Mouse (Mus musculus) lung, adult 2 months (tissue): ENCODE results near the gene Trim47. TPM values are rescaled to one million over a fixed set of nuclear protein-coding genes. Genes with fewer than 3 reads are reported as not detected.

ENCODE experiments used
- DNase-seq: peaks from one replicate; pipeline ENCODE4 v3.0.0; 2022
- H3K4me1 ChIP-seq: fragments of 200-500 bp; 2 replicates; pipeline ENCODE4 v1.6.1; 2011; ENCODE audit warnings: low read length; ENCODE audit not compliant: control insufficient read depth, insufficient read depth
- H3K4me3 ChIP-seq: fragments of 200-500 bp; replicated peaks from 2 replicates; pipeline ENCODE3; 2011; ENCODE audit warnings: low read depth, mild to moderate bottlenecking, control low read depth, low read length; ENCODE audit errors: extremely low read depth
- CTCF ChIP-seq: fragments of 200-500 bp; IDR thresholded peaks from 2 replicates; pipeline ENCODE4 v1.5.1; 2011; ENCODE audit warnings: mild to moderate bottlenecking, low read length, control low read depth; ENCODE audit not compliant: insufficient read depth
- POLR2A ChIP-seq: fragments of 200-500 bp; IDR thresholded peaks from 2 replicates; pipeline ENCODE4 v1.6.1; 2011; ENCODE audit warnings: low read depth, mild to moderate bottlenecking, control low read depth, low read length, borderline replicate concordance; ENCODE audit errors: extremely low read depth
- WGBS: fragments of 180-500 bp; shearing (Covaris S2); methylation state at CpG from one replicate; pipeline ENCODE4 v1.1.7; 2018; 5-methylcytosine and 5-hydroxymethylcytosine counted together
- polyA plus RNA-seq: library from polyadenylated mRNA; depleted of rRNA; stranded (reverse); fragments of >200 nt; gene quantifications from 2 replicates; pipeline ENCODE4 v1.2.3, GENCODE M21; 2012

The Trim47 gene
- polyA plus RNA-seq, 1 experiment = 44.6 TPM

DNA sequence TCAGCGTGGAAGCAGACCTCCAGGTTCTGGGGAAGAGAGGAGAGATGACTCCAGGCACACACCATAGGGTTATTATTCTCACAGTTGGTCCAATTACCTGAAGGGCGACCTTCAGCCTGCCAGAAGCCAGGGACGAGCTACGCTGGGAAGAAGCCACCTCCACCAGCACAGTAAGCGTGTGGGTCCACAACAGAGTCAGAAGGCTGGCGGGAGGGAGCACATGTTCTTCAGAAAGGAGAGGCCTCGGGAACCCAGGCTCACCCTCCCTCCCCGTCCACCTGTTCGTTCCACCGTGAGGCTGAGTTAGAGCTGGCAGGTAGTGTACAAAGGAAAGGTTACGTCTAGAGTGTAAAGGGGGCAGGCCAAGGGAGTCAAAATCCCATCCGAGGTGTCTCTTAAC, 61.7 kb downstream of the Trim47 start:
- TF ChIP-seq POLR2A = no peak
- no peak for TF ChIP-seq CTCF
- Histone ChIP-seq H3K4me1 (no peaks in the 10 kb centered on the region), H3K4me3 (no peak overlapping the region)
- no peak for DNase-seq
- 86% methylated on average over 12 of the region's 12 CpGs for WGBS

DNA sequence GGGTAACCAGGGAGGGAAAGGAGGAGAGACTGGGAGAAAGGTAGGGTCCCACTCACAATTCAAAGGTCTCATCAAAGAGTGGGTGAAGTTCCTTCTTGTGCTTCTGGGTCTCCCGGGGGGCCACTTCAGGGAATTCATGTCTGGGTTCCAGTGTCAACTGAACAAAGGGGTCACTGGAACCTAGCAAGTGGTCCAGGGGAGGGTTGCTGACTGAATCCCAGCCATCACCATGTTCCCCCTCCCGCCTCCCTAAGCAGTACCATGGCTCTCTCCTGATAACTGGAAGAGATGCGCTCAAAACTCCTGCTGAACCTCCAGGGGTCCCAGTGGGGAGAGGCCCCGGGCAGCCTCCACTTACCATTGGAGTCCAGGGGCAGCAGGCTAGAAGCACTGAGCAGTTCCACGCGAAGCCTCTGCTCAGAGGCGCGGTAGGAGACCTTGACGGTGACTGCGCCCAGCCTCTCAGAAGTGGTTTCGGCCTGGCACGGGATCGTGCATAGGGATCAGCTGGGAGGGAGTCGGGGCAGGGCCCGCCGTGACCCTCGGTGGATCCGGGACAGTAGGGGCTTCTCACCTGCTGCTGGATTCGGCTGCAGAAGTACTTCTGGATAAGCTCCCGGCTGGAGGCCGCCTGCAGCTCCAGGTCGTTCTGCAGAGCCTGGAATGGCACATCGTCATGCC, 62.7 kb downstream of the Trim47 start:
- TF ChIP-seq POLR2A = no peak
- TF ChIP-seq CTCF = no peak
- Histone ChIP-seq H3K4me3 (no peak overlapping the region), H3K4me1 (no peaks in the 10 kb centered on the region; the same call in 1 of the 2 replicates)
- no peak for DNase-seq
- 69% methylated on average over 23 of the region's 23 CpGs for whole genome bisulfite sequencing

DNA sequence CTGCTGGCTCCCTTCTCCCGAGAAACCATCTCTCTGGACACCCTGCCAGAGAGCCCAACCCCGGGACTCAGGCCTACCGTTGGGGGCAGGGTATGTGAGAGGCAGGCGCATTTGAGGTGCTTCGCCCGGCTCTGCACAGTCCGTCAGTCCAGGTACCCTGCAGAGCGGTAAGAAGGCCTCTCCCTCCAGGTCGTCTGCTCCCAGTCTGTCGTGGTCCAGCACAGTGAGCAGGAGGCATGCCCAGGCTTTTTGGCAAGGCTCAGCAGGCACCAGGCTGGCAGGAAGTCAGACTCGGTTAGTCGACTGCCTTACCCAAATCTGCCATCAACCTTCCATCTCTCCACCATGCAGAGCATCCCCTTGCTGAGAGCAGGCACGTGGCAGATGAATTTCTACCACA, 63.4 kb downstream of the Trim47 start:
- Histone ChIP-seq H3K4me1 (no peaks in the 10 kb centered on the region; the same call in 1 of the 2 replicates), H3K4me3 (no peak overlapping the region)
- TF ChIP-seq CTCF (no peak), POLR2A (no peak)
- 47% methylated on average over 13 of the region's 13 CpGs for WGBS
- no peak for DNase-seq

DNA sequence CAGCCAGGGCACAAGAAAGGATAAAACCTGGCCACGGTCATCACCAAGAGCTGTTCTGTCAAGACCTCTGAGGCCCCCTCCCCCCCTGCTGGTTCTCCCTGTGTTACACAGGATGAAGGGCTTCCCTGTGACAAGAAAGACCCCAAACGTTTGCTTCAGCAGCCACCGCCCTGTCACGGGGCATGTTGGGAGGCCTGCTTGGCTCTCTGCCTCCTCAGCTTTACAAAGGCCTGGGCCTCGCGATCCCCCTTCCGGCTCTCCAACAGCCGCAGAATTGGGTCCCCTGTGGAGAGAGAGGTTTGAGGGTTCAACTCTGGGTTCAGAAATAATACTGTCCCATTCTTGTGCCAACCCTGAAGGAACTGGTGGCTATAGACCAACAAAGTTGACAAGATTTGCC, 64.5 kb downstream of the Trim47 start:
- no peak for DNase-seq
- H3K4me1 ChIP-seq = no peaks in the 10 kb centered on the region; the same call in 1 of the 2 replicates
- TF ChIP-seq CTCF (no peak), POLR2A (no peak)
- H3K4me3 ChIP-seq = no peak overlapping the region
- 77% methylated on average over 7 of the region's 8 CpGs for WGBS

DNA sequence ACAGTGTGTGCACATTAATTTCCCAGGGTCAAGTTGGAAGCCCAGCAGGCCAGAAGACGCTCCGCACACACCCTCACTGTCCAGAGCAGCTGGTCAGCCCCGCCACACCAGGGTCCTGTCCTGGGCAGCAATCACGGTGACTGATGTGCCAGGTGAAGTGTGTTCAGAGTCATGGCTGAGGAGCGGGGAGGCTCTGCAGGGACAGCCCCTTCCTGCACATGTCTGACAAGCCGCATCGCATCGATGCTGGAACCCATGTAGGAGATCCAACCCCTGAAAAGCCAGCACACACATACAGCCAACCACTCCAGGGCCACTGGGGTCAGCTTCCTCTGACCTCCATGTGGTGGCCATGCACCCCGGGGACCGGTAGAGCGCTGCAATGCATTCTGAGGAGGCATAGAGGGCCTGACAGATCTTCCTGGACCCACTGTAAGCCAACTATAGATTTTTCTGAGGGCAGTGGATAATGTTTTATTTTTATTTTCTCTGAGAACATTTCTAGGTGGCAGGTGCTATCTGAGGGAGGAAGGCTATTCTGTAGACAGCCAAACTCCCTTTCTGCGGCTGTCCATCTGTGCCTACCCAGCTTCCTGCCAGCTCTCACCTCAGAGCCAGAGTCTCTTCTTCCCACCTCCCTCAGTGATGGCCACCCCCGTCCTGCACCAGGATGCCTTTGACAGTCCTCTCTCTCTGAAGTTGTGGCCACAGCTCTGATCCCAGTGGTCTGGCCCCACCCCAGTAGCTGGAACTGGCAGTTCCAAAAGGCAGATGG, 65.2 kb downstream of the Trim47 start:
- no peak for DNase-seq
- no peaks in the 10 kb centered on the region; the same call in 1 of the 2 replicates for H3K4me1 ChIP-seq
- WGBS = 82% methylated on average over 13 of the region's 13 CpGs
- no peak for TF ChIP-seq CTCF
- no peak for TF ChIP-seq POLR2A
- no peak overlapping the region for H3K4me3 ChIP-seq

DNA sequence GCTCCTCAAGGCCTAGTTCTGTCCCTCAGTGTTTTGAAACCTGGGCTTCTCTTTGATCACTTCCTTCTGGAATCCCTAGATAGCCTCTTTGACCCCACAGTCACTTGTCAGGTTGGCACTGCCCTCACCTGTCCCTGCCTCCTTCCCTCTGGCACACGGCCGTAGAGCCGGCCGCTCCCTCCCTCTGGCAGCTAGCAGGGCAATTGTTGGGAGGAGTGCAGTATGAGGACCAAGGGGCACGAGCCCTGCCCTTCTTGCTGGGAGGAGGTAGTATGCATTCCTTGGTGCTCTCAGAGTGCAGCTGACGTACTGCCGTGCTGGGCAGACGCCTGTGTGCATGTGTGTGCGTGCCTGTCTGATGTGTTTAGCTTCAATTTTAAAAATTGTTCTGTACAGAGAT, 66.4 kb downstream of the Trim47 start:
- Histone ChIP-seq H3K4me1 (no peaks in the 10 kb centered on the region; the same call in 1 of the 2 replicates), H3K4me3 (no peak overlapping the region)
- 61% methylated on average over 9 of the region's 9 CpGs for WGBS
- DNase-seq = peak; percentile 69
- TF ChIP-seq CTCF (no peak), POLR2A (peak; percentile 30; the same call in 1 of the 2 replicates)

DNA sequence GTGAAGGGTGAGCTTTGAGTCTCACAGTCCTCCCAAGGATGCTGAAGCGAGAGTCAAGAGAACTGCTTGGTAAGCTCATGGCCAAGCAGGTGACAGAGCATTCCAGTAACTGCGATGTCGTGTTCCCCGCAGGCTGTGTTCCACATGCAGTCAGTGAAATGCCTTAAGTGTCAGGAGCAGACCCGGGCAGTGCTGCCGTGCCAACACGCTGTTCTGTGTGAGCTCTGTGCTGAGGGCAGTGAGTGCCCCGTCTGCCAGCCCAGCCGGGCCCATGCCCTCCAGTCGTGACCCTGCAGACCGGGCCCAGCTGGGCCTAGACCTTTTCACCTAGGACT, 67.4 kb downstream of the Trim47 start:
- no peak for TF ChIP-seq POLR2A
- TF ChIP-seq CTCF = no peak
- Histone ChIP-seq H3K4me3 (no peak overlapping the region), H3K4me1 (no peaks in the 10 kb centered on the region; the same call in 1 of the 2 replicates)
- DNase-seq = no peak
- WGBS = 73% methylated on average over 11 of the region's 11 CpGs

DNA sequence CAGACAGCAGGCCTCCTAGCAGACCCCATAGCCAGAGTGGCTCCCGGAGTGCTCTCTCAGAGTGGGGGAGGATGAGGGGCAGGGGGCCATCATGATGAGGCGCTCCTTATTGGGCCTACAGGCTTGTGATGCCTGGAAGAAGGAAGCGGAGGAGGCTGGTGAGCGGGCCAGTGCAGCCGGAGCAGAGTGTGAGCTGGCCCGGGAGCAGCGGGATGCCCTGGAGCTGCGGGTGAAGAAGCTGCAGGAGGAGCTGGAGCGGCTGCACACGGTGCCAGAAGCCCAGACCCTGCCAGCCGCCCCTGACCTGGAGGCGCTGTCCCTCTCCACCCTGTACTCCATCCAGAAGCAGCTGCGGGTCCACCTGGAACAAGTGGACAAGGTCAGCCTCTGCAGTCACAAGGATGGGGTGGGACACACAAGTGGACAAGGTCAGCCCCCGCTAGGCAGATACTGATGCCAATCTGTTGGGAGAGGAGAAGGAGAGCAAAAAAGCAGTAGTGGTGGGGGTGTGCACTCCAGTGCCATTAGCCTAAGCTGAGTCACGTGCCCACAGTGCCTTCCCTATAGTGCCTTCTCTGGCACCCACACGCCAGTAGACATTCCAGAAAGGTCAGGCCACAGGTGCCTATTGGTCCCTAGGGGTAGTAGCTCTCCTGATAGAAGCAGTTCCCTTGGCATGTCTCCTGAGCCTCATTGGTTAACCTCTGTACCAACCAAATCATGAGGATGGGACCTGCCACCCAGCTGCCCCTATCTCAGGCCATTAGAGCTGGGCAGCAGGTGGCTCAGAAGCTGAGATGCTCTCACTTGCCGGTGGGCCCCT, 67.9 kb downstream of the Trim47 start:
- 87% methylated on average over 17 of the region's 17 CpGs for WGBS
- no peak for DNase-seq
- H3K4me3 ChIP-seq = no peak overlapping the region
- TF ChIP-seq POLR2A (no peak), CTCF (no peak)
- no peaks in the 10 kb centered on the region; the same call in 1 of the 2 replicates for H3K4me1 ChIP-seq

DNA sequence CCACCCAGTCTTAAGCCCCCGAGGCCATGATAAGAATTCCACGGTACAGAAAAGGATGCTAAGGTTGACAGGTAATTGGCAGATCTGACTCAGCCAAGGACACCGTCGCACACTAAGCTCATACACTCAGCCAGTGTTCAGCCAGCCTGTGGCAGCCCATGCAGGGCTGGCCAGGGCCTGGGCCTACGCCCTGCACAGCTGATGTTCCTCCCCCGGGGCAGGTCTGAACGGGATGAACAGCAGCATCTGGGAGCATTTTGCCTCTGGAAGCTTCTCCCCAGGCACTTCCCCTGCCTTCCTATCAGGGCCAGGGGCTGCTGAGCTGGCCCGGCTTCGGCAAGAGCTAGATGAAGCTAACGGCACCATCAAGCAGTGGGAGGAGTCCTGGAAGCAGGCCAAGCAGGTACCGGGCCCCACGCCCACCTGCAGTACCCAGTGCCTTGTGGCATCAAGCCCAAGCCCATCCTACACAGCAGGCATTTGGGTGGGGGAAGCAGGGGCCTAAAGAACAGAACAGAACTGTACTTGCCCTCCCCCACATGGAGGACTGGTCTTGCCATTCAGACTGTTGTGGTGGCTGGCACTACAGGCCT, 68.9 kb downstream of the Trim47 start:
- TF ChIP-seq CTCF (no peak), POLR2A (no peak)
- WGBS = 75% methylated on average over 12 of the region's 12 CpGs
- no peak for DNase-seq
- Histone ChIP-seq H3K4me1 (no peaks in the 10 kb centered on the region; the same call in 1 of the 2 replicates), H3K4me3 (no peak overlapping the region)
